Mouse (Mus musculus): Measurements from ENCODE around the gene Ap4m1. TPM values are rescaled to one million over a fixed set of nuclear protein-coding genes. Genes with fewer than 3 reads are reported as not detected.
"Not testable (repeated sequence)": the region's sequence is repeated elsewhere in the genome, so short reads cannot be mapped to it uniquely, and the experiment has no call there.

The Ap4m1 gene
- total RNA-seq, 2 experiments from 2014 or later, result 7.6 to 10.1 TPM

DNA sequence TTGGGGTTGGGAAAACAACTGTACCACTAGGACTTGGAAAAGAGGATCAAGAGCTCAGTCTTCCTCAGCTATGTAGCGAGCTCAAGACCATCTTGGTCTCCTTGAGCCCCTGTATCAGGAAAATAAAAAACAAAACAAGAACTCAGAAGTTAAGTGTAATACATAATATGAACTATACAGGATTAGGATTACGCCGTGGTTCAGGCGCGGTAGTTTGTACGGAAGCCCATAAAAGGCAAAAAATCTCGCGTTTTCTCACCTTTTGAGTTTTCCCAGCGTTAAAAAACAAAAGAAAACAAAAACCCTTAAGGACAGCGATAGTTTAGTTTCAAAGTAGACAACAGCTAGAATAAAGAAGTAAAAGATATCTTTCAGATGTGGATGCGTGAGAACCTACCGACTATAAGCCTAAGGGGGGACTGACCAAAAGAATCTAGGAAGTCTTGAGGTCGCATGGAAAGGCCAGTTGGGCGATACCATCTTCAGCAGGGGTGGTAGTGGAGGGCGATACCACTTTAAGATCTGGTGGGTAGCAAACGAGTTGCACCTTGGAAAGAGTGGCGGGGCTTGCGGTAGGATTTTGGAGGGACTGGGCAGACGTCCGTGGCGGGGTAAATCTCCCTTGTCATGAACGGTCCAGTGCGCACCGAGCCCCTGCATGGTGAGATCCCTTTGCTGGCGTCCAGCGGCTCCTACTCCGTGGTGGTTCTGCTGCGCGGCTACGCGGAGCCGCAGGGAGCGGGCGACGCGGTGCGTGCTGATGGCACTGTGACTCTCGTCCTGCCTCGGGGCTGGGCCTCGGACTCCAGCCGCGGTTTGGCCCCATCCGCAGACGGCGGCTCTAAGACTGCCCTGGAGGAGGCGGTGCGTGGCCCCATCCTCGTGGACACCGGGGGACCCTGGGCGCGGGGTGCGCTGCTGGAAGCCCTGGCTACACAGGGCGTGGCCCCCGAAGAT is 22.2 kb downstream of the Ap4m1 start, which contains the start of gene Mblac1:
Gene Mblac1 (plus strand): TSS at position 544 of the 957 bp plus-strand sequence.
- peak; percentile 77 for DNase-seq
- intact Hi-C loops (cut with DNase I; ENCODE audit: low total_unique reads), result no loop called here

DNA sequence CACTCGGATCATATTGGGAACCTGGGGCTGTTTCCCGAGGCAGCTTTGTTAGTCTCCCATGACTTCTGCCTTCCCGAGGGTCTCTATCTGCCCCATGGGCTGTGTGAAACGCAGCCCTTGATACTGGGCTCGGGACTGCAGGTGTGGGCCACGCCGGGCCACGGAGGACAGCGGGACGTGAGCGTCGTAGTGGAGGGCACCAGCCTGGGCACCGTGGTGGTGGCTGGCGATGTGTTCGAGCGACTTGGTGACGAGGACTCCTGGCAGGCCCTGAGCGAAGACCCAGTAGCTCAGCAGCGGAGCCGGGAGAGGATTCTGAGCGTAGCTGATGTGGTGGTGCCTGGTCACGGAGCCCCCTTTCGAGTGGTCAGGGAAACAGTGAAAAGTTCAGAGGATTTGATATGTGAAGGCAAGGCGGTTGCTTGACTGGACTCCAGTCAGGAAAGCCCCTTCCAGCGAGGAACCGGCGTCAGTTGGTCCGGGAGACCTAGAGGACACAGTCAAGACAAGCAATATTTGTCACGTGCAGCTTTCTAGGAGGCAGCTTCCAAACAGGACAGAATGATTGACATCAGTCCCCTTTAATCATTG is 23.0 kb downstream of the Ap4m1 start:
- intact Hi-C loops (cut with DNase I; ENCODE audit: low total_unique reads), result no loop called here
- peak; percentile 19 for DNase-seq

DNA sequence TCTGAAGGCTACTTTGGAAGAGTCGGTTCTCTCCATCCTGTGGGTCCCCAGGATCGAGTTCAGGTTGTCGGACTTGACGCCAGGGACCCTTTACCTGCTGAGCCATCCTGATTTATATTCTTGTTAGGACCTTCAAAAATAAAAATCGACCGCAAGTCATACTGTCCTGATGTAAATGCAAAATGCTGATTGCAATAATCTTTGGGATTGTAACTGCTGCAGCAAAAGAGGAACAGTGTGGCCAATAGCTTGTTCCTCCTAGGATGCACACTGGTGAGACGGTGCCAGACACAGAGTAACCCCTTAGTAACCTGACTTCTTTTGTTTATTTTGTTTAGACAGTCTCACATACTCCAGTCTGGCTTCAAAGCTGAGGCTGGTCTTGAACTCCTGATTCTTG is 23.7 kb downstream of the Ap4m1 start:
- no peak for DNase-seq
- intact Hi-C loops (cut with DNase I; ENCODE audit: low total_unique reads), result no loop called here

DNA sequence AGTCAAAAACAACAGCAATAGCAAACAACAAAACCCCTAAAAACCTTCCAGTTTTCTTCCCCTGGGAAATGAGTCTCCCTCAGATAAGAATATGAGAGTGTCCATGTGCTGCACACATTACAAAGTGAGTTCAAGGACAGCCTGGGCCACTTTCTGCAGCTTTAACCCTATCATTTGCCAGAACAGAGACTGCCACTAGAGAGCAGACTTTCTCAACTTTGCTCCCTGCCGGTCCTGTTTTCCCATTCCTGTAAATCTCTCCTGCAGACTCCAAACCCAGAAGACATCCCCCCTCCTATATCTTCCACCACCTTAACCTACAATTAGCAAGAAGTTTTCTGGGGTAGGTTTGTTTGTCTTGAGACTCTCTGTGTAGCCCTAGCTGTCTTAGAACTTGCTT is 27.8 kb downstream of the Ap4m1 start:
- DNase-seq, result no peak
- intact Hi-C loops (cut with DNase I; ENCODE audit: low total_unique reads), result no loop called here

DNA sequence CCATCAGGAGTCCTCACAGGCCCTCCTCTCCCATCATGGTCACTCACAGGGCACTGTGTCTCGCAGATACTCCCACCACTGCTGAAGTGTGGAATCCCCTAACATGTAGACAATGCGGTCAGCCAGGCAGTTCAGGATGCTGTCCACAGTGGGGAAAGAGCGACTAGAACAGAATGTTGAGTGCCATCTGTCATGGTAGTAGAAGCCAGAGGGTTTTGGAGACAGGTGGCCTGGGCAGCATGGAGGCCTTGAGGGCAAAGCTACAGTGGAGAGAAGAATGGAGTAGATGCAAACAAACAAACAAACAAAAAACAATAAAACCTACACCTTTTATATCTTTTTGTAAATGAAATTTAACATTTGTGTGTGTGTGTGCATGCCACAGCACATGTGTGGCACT is 30.3 kb downstream of the Ap4m1 start:
- DNase-seq, result no peak
- intact Hi-C loops (cut with DNase I; ENCODE audit: low total_unique reads), result loop anchor here (5.0 kb wide), 1 partner anchor 50 kb away; no protein-coding TSS in a partner anchor

DNA sequence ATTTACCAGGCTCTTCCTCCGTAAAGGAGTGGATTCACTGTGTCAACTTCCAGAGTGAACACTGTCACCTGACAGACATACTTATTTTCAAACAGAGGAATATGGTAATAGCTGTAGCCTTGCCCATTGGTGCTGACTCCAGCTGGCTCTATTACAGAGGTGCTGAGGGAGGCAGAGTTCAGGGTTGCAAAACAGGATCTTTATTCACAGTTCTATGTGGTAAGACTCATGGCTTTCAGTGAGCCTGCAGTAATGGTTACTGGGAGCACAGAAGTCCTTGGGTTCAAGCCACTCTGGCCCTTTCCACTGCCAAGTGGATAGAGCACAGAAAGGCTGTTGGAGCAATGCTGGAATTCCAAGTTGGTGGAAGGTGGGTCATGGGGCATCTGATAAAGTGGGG is 35.5 kb downstream of the Ap4m1 start:
- intact Hi-C loops (cut with DNase I; ENCODE audit: low total_unique reads), result no loop called here

DNA sequence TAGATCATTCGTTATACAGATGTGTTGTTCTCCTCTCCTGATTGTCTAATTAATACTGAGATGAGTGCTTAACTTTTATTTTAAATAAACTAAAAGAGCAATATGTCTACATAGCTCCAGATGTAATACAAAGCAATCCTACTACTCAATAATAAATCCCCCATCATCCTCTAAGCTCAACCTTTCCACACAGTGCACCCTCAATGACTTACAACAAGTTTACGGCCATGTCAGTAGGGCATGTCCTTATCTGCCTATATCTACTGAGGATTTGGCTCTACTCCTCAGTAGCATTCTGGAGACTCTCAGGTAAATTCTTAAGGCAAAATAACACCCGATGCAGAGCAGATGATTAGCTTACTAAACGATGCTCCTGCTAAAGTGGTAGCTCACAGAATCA is 36.1 kb downstream of the Ap4m1 start:
- intact Hi-C loops (cut with DNase I; ENCODE audit: low total_unique reads), result no loop called here
- no peak for DNase-seq

More for the DNA sequence above, 35.5 kb downstream of the Ap4m1 start:
- DNase-seq, result no peak

DNA sequence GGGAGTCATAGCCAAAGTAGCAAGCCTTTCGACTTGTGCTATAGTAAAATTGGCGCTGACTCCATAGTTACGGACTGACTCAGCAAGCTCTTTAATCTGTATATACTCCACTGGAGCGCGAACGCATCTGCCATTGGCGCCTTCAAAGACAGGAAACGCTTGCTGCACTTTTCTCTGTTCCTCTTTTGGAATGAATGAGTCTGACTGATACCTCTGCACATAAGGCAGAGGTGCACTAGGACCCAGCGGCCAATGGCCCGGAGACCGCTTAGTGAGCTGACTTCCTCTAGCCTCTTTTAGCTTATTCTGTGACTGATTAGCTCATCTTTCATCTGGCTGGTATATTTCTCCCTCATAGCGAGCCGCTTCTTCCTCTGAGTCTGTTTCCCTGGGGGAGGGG is 44.8 kb downstream of the Ap4m1 start:
- DNase-seq; intact Hi-C loops (cut with DNase I; ENCODE audit: low total_unique reads): not testable (repeated sequence)

DNA sequence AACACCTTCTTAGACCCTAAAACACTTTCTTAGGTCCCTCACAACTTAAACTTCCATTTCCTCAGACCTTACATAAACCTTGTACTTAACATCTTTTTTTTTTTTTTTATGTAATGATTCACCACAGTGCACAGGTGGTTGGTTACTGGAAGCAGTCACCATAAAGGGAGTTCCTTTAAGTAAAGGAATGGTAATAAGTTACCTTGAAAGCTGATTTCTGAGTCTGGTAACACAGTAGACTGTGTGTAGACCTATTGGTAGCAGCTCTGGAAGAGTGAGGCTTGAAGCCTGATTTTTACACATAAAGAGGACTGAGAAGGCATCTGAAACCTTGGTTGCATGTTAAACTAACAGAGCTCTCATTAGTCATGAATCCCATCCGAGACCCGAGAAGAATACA is 48.1 kb downstream of the Ap4m1 start:
- intact Hi-C loops (cut with DNase I; ENCODE audit: low total_unique reads), result no loop called here
- no peak for DNase-seq

DNA sequence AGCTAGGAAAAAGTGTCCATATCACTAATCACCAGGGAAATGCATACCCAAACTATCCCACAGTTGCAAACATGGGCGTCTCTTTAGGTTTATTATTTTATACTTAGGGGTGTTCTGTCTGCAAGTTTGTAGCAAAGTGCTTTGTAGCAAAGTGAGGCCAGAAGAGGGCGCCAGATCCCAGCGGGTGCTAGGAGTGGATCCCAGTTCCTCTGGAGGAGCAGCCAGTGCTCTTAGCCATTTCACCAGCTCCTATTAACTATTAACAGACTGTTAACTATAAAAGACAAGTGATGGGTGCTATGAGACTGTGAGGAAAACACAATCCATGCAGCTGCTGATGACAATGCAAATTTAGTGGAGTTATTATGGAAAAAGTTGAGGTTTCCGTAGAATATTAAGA is 50.3 kb downstream of the Ap4m1 start:
- intact Hi-C loops (cut with DNase I; ENCODE audit: low total_unique reads), result no loop called here
- DNase-seq, result peak; percentile 85

DNA sequence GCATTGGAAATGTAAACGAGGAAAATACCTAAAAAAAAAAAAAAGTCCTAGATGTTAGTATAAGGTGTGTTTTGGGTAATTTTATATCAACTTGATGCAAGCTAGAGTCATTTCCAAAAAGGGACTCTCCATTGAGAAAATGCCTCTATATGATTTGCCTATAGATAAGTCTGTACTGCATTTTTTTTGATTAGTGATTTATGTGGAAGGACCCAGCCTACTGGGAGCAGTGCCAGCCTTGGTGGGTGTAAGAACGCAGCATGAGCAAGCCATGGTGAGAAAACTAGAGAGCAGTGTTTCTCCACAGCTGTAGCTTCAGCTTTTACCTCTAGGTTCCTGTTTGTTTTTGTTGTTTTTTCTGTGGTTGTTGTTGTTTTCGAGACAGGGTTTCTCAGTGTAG is 51.5 kb downstream of the Ap4m1 start:
- intact Hi-C loops (cut with DNase I; ENCODE audit: low total_unique reads), result no loop called here
- no peak for DNase-seq

DNA sequence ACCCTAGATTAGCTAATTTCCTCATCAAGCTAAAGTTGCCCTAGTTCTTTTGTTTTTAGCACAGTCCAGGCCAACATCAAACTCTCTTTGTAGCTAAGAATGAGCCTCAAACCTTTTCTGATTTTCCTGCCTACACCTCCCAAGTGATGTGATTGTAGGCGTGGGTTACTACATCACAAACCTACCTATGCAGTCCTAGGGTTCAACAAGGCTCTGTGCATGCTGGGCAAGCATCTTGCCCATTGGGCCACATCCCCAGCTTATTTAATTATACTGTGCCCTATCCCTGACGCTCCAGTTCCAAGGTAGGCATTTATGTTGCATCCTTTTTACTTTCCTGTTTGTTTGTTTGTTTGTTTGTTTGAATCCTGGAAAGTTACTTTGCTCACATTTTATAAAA is 53.9 kb downstream of the Ap4m1 start, which contains the start of gene Nxpe5:
Gene Nxpe5 (plus strand): TSS at position 199 of the 400 bp plus-strand sequence.
- intact Hi-C loops (cut with DNase I; ENCODE audit: low total_unique reads), result no loop called here
- no peak for DNase-seq

DNA sequence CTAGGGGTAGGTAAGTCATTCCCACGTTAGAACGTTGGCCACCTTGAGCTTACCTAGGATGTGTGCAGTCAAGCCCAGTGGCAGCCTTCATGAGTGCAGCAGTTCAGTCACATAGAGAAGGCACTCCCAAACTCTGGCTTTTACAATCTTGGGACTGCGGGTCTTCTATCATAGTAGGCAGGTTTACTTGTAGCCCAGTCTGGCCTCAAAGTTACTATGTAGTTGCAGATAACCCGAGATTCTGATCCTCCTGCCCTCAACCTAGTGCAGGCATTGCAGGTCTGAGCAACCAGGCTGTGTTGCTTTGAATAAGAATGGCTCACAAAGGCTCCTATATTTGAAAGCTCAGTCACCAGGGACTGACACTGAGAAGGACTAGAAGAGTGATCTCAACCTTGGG is 54.7 kb downstream of the Ap4m1 start:
- no peak for DNase-seq
- intact Hi-C loops (cut with DNase I; ENCODE audit: low total_unique reads), result no loop called here

DNA sequence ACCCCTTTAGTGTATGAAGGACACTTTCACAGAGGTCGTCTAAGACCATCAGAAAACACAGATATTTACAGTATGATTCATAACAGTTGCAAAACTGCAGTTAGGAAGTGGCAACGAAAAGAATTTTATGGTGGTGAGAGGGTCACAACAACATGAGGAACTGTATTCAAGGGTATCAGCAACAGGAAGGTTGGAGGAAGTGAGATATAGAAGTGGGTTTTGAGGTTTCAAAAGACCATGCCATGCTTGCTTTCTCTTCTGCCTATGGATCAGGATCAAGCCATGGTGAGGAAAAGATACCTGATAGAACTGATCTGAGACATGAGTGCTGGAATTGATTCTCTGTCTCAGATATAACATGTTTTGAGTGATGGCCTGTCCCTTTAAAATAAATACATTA is 55.6 kb downstream of the Ap4m1 start:
- intact Hi-C loops (cut with DNase I; ENCODE audit: low total_unique reads), result no loop called here
- DNase-seq, result no peak

DNA sequence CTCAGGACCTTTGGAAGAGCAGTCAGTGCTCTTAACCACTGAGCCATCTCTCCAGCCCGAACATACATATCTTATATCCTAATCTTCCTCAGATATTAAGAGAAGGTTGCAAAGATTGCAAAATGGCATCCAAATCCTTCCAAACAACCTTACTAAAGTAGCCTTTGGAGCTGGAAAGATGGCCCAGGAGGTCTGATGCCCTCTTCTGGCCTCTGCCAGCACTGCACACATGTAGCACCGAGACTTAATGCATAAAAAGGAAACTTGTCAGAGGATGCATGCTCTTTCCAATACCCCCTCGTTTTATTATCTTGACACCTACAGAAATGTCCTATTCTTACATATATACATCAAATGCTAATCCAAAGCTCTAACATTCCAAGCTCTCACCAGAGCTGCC is 56.2 kb downstream of the Ap4m1 start:
- peak; percentile 18 for DNase-seq
- intact Hi-C loops (cut with DNase I; ENCODE audit: low total_unique reads), result no loop called here

DNA sequence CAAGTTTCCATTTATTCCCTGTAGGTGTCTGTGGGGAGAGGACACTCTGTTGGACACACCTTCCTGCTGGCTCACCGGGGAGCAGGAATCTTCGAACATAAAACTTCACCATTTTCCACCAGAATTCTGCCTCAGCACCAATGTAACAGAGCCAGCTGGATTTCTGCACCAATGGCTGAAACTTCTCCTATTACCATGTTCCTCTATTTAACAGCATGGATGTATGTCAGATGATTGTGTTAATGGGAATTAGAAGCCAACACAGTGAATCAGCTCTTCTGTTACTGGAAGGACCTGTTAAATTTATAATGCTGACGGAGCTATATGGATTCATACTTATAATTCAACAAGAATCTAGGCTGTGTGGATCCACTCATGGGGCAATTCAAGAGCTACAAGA is 57.7 kb downstream of the Ap4m1 start:
- intact Hi-C loops (cut with DNase I; ENCODE audit: low total_unique reads), result no loop called here
- DNase-seq, result no peak

Small RNA genes within 50 kb of the gene (microRNA-seq; reads per million reads assigned to microRNA genes)
- gene Mir106b, result 471 to 760 reads per million in 2 experiments
- gene Mir25, result 483 to 580 reads per million in 2 experiments
- gene Mir93, result 1,423 to 1,877 reads per million in 2 experiments

Other genes starting within 250 kb of the Ap4m1 start
- gene Gjc3, start 208.9 kb upstream of the Ap4m1 start, total RNA-seq (2021), result 1 to 10 TPM; 3.0 to 6.7 TPM
- not detected for gene Azgp1, start 190.5 kb upstream of the Ap4m1 start, total RNA-seq (2021)
- not detected for gene Smok3a, start 150.7 kb upstream of the Ap4m1 start, total RNA-seq (2021)
- not detected for gene Smok3b, start 150.6 kb upstream of the Ap4m1 start, total RNA-seq (2021)
- gene Smok3c, start 118.8 kb upstream of the Ap4m1 start, total RNA-seq (2021), result not detected
- gene Zkscan1, start 86.9 kb upstream of the Ap4m1 start, total RNA-seq (2021), result 10 to 100 TPM; 10.8 to 11.2 TPM
- gene Zscan21, start 55.1 kb upstream of the Ap4m1 start, total RNA-seq (2021), result 10 to 100 TPM; 10.3 to 10.6 TPM
- 1 to 10 TPM; 5.3 to 6.0 TPM for gene Zfp113, start 16.3 kb upstream of the Ap4m1 start, total RNA-seq (2021)
- gene Cops6, start 10.9 kb upstream of the Ap4m1 start, total RNA-seq (2021), result 100 to 1,000 TPM; 107 to 110 TPM
- 10 to 100 TPM; 10.7 to 11.8 TPM for gene Mcm7, start 420 bp downstream of the Ap4m1 start, total RNA-seq (2021)
- 10 to 100 TPM; 20.8 to 24.8 TPM for gene Taf6, start 15.4 kb downstream of the Ap4m1 start, total RNA-seq (2021)
- 1 to 10 TPM; 6.4 to 7.2 TPM for gene Cnpy4, start 15.5 kb downstream of the Ap4m1 start, total RNA-seq (2021)
- gene Mblac1, start 22.3 kb downstream of the Ap4m1 start, total RNA-seq (2021), result 1 to 10 TPM; 2.6 to 2.9 TPM
- under 1 TPM; 0.58 to 0.98 TPM for gene Nxpe5, start 53.9 kb downstream of the Ap4m1 start, total RNA-seq (2021)
- gene Lamtor4, start 83.5 kb downstream of the Ap4m1 start, total RNA-seq (2021), result 10 to 100 TPM; 52.6 to 60.5 TPM
- gene BC037034, start 92.0 kb downstream of the Ap4m1 start, total RNA-seq (2021), result 1 to 10 TPM; 3.4 to 4.6 TPM
- under 1 TPM; 0.51 to 0.55 TPM for gene Gal3st4, start 100.8 kb downstream of the Ap4m1 start, total RNA-seq (2021)
- not detected for gene Gm43720, start 108.0 kb downstream of the Ap4m1 start, total RNA-seq (2021)
- gene Gpc2, start 108.0 kb downstream of the Ap4m1 start, total RNA-seq (2021), result under 1 TPM; 0.44 to 0.47 TPM
- under 1 TPM in 1 of 2 experiments, not detected in 1; 0.49 TPM for gene Stag3, start 108.2 kb downstream of the Ap4m1 start, total RNA-seq (2021)
- not detected for gene Pvrig, start 170.0 kb downstream of the Ap4m1 start, total RNA-seq (2021)